Mouse (Mus musculus) lung, embryonic 14.5 days (tissue): ENCODE measurements around the gene Agps. TPM values are rescaled to one million over a fixed set of nuclear protein-coding genes. Genes with fewer than 3 reads are reported as not detected.

Source experiments
- ATAC-seq: fragments of 200-750 bp; cut with Nextera tagmentation; 2 replicates; pipeline ENCODE4 v1.8.0; 2017; ENCODE audit warnings: mild to moderate bottlenecking, moderate TSS enrichment, moderate library complexity; ENCODE audit not compliant: insufficient read depth
- DNase-seq: peaks from one replicate; pipeline ENCODE4 v3.0.0-alpha.2; 2015
- H3K27ac ChIP-seq: fragments of 300-500 bp; sonication (generic); 2 replicates; pipeline ENCODE4 v1.5.1; 2014; ENCODE audit warnings: low read depth, mild to moderate bottlenecking, moderate library complexity
- H3K27me3 ChIP-seq: fragments of 300-500 bp; sonication (generic); 2 replicates; pipeline ENCODE4 v1.6.1; 2014; ENCODE audit warnings: low read length, control low read depth; ENCODE audit not compliant: insufficient read depth
- H3K36me3 ChIP-seq: fragments of 300-500 bp; sonication (generic); 2 replicates; pipeline ENCODE4 v1.6.1; 2014; ENCODE audit warnings: control low read depth; ENCODE audit not compliant: insufficient read depth
- H3K4me1 ChIP-seq: fragments of 300-500 bp; sonication (generic); 2 replicates; pipeline ENCODE4 v1.6.1; 2014; ENCODE audit warnings: antibody characterized with exemption, control low read depth; ENCODE audit not compliant: insufficient read depth
- H3K4me2 ChIP-seq: fragments of 300-500 bp; sonication (generic); 2 replicates; pipeline ENCODE4 v1.6.1; 2014; ENCODE audit warnings: mild to moderate bottlenecking
- H3K4me3 ChIP-seq: fragments of 300-500 bp; sonication (generic); 2 replicates; pipeline ENCODE4 v1.5.1; 2014; ENCODE audit warnings: low read depth, low read length
- H3K9ac ChIP-seq: fragments of 300-500 bp; sonication (generic); 2 replicates; pipeline ENCODE4 v1.6.1; 2014
- H3K9me3 ChIP-seq: fragments of 300-500 bp; sonication (generic); 2 replicates; pipeline ENCODE4 v1.6.1; 2016; ENCODE audit warnings: low read depth, low read length, control low read depth
- CTCF ChIP-seq: IDR thresholded peaks from 2 replicates; pipeline ENCODE4 v1.5.1; 2016; ENCODE audit warnings: antibody characterized with exemption, low read depth
- WGBS: fragments of 180-500 bp; shearing (Covaris S2); extraction: QIAGEN DNeasy Blood & Tissue Kit; methylation state at CpG from one replicate; pipeline ENCODE4 v1.1.7; 2014; 5-methylcytosine and 5-hydroxymethylcytosine counted together
- polyA plus RNA-seq: library from polyadenylated mRNA; unstranded; fragments of >200 nt; fragmentation: Nextera tagmentation; extraction: Ambion mirVana; gene quantifications from 2 replicates; pipeline ENCODE4 v1.2.1, GENCODE M21; 2014

Agps gene
- polyA plus RNA-seq, 1 experiment from 2014 or later = 55.7 TPM

GRCm38 (mm10) chr2:75796181-75796580 is 35.8 kb upstream of the Agps start:
- DNase-seq = no peak
- WGBS = 73% methylated on average over 2 of the region's 2 CpGs
- TF ChIP-seq CTCF = no peak
- Histone ChIP-seq H3K4me3 (no peak overlapping the region), H3K27ac (no peak overlapping the region), H3K4me1 (no peaks in the 10 kb centered on the region), H3K36me3 (no peaks in the 10 kb centered on the region), H3K9me3 (no peaks in the 10 kb centered on the region), H3K4me2 (no peak overlapping the region), H3K27me3 (no peaks in the 10 kb centered on the region), H3K9ac (no peak overlapping the region)
- ATAC-seq = no peak

- peaks cover 6% of the 10 kb centered on the region; the same call in 1 of the 2 replicates for H3K4me1 ChIP-seq
- ATAC-seq (no peak), DNase-seq (no peak)
- H3K4me2 ChIP-seq = no peak overlapping the region
- no peak overlapping the region for H3K9ac ChIP-seq
- no peak overlapping the region for H3K4me3 ChIP-seq
- no peaks in the 10 kb centered on the region for H3K36me3 ChIP-seq
- H3K27ac ChIP-seq = no peak overlapping the region
- no peaks in the 10 kb centered on the region for H3K9me3 ChIP-seq
- H3K27me3 ChIP-seq = no peaks in the 10 kb centered on the region
- no peak for TF ChIP-seq CTCF
- WGBS = 60% methylated on average over 4 of the region's 4 CpGs
Measured at GRCm38 (mm10) chr2:75798434-75798970, 33.5 kb upstream of the Agps start.

GRCm38 (mm10) chr2:75805767-75806166 is 26.2 kb upstream of the Agps start:
- H3K27me3 ChIP-seq = no peaks in the 10 kb centered on the region
- no peak overlapping the region for H3K4me2 ChIP-seq
- H3K9me3 ChIP-seq = no peaks in the 10 kb centered on the region
- DNase-seq = no peak
- ATAC-seq = no peak
- no peak overlapping the region for H3K27ac ChIP-seq
- no peaks in the 10 kb centered on the region for H3K36me3 ChIP-seq
- no peak overlapping the region for H3K9ac ChIP-seq
- peaks cover 6% of the 10 kb centered on the region; the same call in 1 of the 2 replicates for H3K4me1 ChIP-seq
- TF ChIP-seq CTCF = no peak
- H3K4me3 ChIP-seq = no peak overlapping the region
- WGBS = 86% methylated on average over 6 of the region's 6 CpGs

GRCm38 (mm10) chr2:75806891-75807290 is 25.1 kb upstream of the Agps start:
- H3K4me1 ChIP-seq = peaks cover 5% of the 10 kb centered on the region; the same call in 1 of the 2 replicates
- no peak for DNase-seq
- no peak overlapping the region for H3K9ac ChIP-seq
- ATAC-seq = no peak
- no peaks in the 10 kb centered on the region for H3K27me3 ChIP-seq
- H3K4me3 ChIP-seq = no peak overlapping the region
- 96% methylated on average over 3 of the region's 3 CpGs for WGBS
- H3K36me3 ChIP-seq = no peaks in the 10 kb centered on the region
- no peak overlapping the region for H3K4me2 ChIP-seq
- no peaks in the 10 kb centered on the region for H3K9me3 ChIP-seq
- no peak for TF ChIP-seq CTCF
- no peak overlapping the region for H3K27ac ChIP-seq

GRCm38 (mm10) chr2:75807460-75807859 is 24.5 kb upstream of the Agps start:
- DNase-seq (no peak), ATAC-seq (no peak)
- Histone ChIP-seq H3K27me3 (no peaks in the 10 kb centered on the region), H3K4me2 (no peak overlapping the region), H3K9me3 (no peaks in the 10 kb centered on the region), H3K36me3 (no peaks in the 10 kb centered on the region), H3K4me1 (no peaks in the 10 kb centered on the region), H3K27ac (no peak overlapping the region), H3K4me3 (no peak overlapping the region), H3K9ac (no peak overlapping the region)
- WGBS = 96% methylated on average over 5 of the region's 5 CpGs
- no peak for TF ChIP-seq CTCF

- Histone ChIP-seq H3K9ac (no peak overlapping the region), H3K9me3 (no peaks in the 10 kb centered on the region), H3K27me3 (no peaks in the 10 kb centered on the region), H3K4me2 (no peak overlapping the region), H3K4me1 (peaks cover 4% of the 10 kb centered on the region; the same call in 1 of the 2 replicates), H3K27ac (no peak overlapping the region), H3K4me3 (no peak overlapping the region), H3K36me3 (no peaks in the 10 kb centered on the region)
- no peak; the same call in 1 of the 2 replicates for ATAC-seq
- WGBS = 15% methylated on average over 13 of the region's 13 CpGs
- no peak for TF ChIP-seq CTCF
- DNase-seq = peak; percentile 61
Measured at GRCm38 (mm10) chr2:75814880-75815279, 17.1 kb upstream of the Agps start.

GRCm38 (mm10) chr2:75815521-75815920 is 16.5 kb upstream of the Agps start:
- ATAC-seq (no peak), DNase-seq (no peak)
- no peak for TF ChIP-seq CTCF
- Histone ChIP-seq H3K36me3 (no peaks in the 10 kb centered on the region), H3K9me3 (no peaks in the 10 kb centered on the region), H3K9ac (no peak overlapping the region), H3K27ac (no peak overlapping the region), H3K27me3 (no peaks in the 10 kb centered on the region), H3K4me1 (peaks cover 4% of the 10 kb centered on the region; the same call in 1 of the 2 replicates), H3K4me2 (no peak overlapping the region), H3K4me3 (no peak overlapping the region)
- 48% methylated on average over 8 of the region's 8 CpGs for WGBS

GRCm38 (mm10) chr2:75816673-75817072 is 15.3 kb upstream of the Agps start:
- H3K36me3 ChIP-seq = no peaks in the 10 kb centered on the region
- no peaks in the 10 kb centered on the region for H3K9me3 ChIP-seq
- 27% methylated on average over 6 of the region's 6 CpGs for WGBS
- DNase-seq (peak; percentile 59), ATAC-seq (peak; percentile 56; the same call in 1 of the 2 replicates)
- no peak overlapping the region for H3K27ac ChIP-seq
- no peak overlapping the region for H3K4me2 ChIP-seq
- no peaks in the 10 kb centered on the region for H3K27me3 ChIP-seq
- no peak for TF ChIP-seq CTCF
- H3K4me3 ChIP-seq = no peak overlapping the region
- H3K9ac ChIP-seq = no peak overlapping the region
- peaks cover 4% of the 10 kb centered on the region; the same call in 1 of the 2 replicates for H3K4me1 ChIP-seq
